Mouse (Mus musculus) ZHBTc4 (cell line): Measurements from ENCODE around the gene Mlip.
A peak's percentile ranks its signal among the peaks of the same experiment; 100 is the strongest.
"Not testable (repeated sequence)": the region's sequence is repeated elsewhere in the genome, so short reads cannot be mapped to it uniquely, and the experiment has no call there.

Source experiments
- DNase-seq: peaks from one replicate; pipeline ENCODE4 v3.0.0-alpha.2; 2011; ENCODE audit warnings: low read depth, low spot score

The Mlip gene

GRCm38 (mm10) chr9:77352432-77353175, at the start of gene Mlip:
TSS of gene Mlip (minus strand) at chr9:77352969.
- no peak for DNase-seq

- DNase-seq = no peak
Measured at GRCm38 (mm10) chr9:77399801-77400200, 47.0 kb upstream of the Mlip start.

- DNase-seq = no peak
Measured at GRCm38 (mm10) chr9:77398856-77399631, 46.3 kb upstream of the Mlip start.

- no peak for DNase-seq
Measured at GRCm38 (mm10) chr9:77397027-77397426, 44.3 kb upstream of the Mlip start.

- no peak for DNase-seq
Measured at GRCm38 (mm10) chr9:77391248-77391647, 38.5 kb upstream of the Mlip start.

GRCm38 (mm10) chr9:77388956-77389355, 36.2 kb upstream of the Mlip start:
- DNase-seq = no peak

- DNase-seq = peak; percentile 34
Measured at GRCm38 (mm10) chr9:77386751-77387150, 34.0 kb upstream of the Mlip start.

GRCm38 (mm10) chr9:77385611-77386010, 32.8 kb upstream of the Mlip start:
- DNase-seq = no peak

GRCm38 (mm10) chr9:77384651-77385050, 31.9 kb upstream of the Mlip start:
- no peak for DNase-seq

GRCm38 (mm10) chr9:77383951-77384350, 31.2 kb upstream of the Mlip start:
- no peak for DNase-seq

- no peak for DNase-seq
Measured at GRCm38 (mm10) chr9:77382514-77382913, 29.7 kb upstream of the Mlip start.

GRCm38 (mm10) chr9:77381565-77381964, 28.8 kb upstream of the Mlip start:
- peak; percentile 62 for DNase-seq

GRCm38 (mm10) chr9:77379625-77380024, 26.9 kb upstream of the Mlip start:
- DNase-seq = peak; percentile 67

- no peak for DNase-seq
Measured at GRCm38 (mm10) chr9:77377696-77378095, 24.9 kb upstream of the Mlip start.

GRCm38 (mm10) chr9:77377082-77377481, 24.3 kb upstream of the Mlip start:
- peak; percentile 77 for DNase-seq

GRCm38 (mm10) chr9:77376561-77376960, 23.8 kb upstream of the Mlip start:
- DNase-seq = no peak

- no peak for DNase-seq
Measured at GRCm38 (mm10) chr9:77370706-77371105, 17.9 kb upstream of the Mlip start.

GRCm38 (mm10) chr9:77369262-77369661, 16.5 kb upstream of the Mlip start:
- DNase-seq = no peak

- not testable (repeated sequence) for DNase-seq
Measured at GRCm38 (mm10) chr9:77364681-77365080, 11.9 kb upstream of the Mlip start.

GRCm38 (mm10) chr9:77362906-77363305, 10.1 kb upstream of the Mlip start:
- no peak for DNase-seq

GRCm38 (mm10) chr9:77360654-77361053, 7.9 kb upstream of the Mlip start:
- no peak for DNase-seq

GRCm38 (mm10) chr9:77359278-77359973, 6.7 kb upstream of the Mlip start:
- no peak for DNase-seq
